Mouse (Mus musculus) right cerebral cortex, postnatal 10 days (tissue): ENCODE results near the gene Adck1.

Experiments
- DNase-seq, 2 experiments: peaks; one replicate each; pipeline ENCODE4 v3.0.0; 2021; ENCODE audit warnings: low spot score in 2 of 2

Adck1 gene

GRCm38 (mm10) chr12:88472832-88473231, 112.5 kb downstream of the Adck1 start:
- DNase-seq, result no peak

- DNase-seq, result no peak
These were observed 113.4 kb downstream of the Adck1 start for GRCm38 (mm10) chr12:88473796-88474195.

GRCm38 (mm10) chr12:88475833-88476232, 115.5 kb downstream of the Adck1 start:
- DNase-seq, result no peak

GRCm38 (mm10) chr12:88476702-88477101, 116.3 kb downstream of the Adck1 start:
- DNase-seq, result no peak

DNA sequence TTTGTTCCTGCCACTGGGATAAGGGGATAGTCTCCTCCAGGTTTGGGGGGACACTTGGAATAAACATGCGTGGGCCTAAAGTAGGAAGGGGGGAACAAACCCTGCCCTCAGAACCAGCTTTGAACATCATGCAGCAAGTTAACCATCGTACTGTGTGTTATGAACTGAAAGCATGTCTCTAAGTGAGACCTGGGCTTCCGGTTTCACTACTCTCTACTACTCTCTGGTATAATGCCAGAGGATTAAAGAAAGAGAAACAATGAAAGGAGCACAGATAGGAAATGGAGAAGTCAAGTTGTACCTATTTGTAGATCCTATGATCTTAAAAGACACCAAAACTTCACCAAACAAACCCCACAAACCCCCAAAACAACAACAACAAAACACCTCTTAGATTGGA, 121.3 kb downstream of the Adck1 start:
- no peak for DNase-seq

GRCm38 (mm10) chr12:88490881-88491280, 130.5 kb downstream of the Adck1 start:
- DNase-seq, result no peak
